Mouse (Mus musculus) CH12.LX (cell line): ENCODE results near the gene Gemin8. TPM values are rescaled to one million over a fixed set of nuclear protein-coding genes. Genes with fewer than 3 reads are reported as not detected.

Experiments
- DNase-seq: peaks from one replicate; pipeline ENCODE4 v3.0.0-alpha.2; 2013; ENCODE audit errors: extremely low read depth
- H3K27ac ChIP-seq: 2 replicates; pipeline ENCODE4 v1.5.1; 2012; ENCODE audit warnings: low read depth, mild to moderate bottlenecking, control low read depth, moderate library complexity; ENCODE audit not compliant: insufficient read depth
- H3K27me3 ChIP-seq: replicated peaks from 2 replicates; pipeline ENCODE3; 2012; ENCODE audit warnings: inconsistent platforms
- H3K36me3 ChIP-seq, 2 experiments: replicated peaks in 1 of 2; 2 replicates each; pipeline versions ENCODE3 to v1.6.1; 2012; ENCODE audit warnings: inconsistent platforms in 1 of 2, low read length in 1 of 2, mild to moderate bottlenecking in 1 of 2, mixed read lengths in 1 of 2, moderate library complexity in 1 of 2; ENCODE audit not compliant: control insufficient read depth in 1 of 2, insufficient read depth in 1 of 2
- H3K4me1 ChIP-seq, 2 experiments: 2 replicates each; pipeline ENCODE4 v1.6.1; 2012; ENCODE audit warnings: inconsistent platforms in 1 of 2, moderate library complexity in 1 of 2; ENCODE audit not compliant: insufficient read depth in 2 of 2, control insufficient read depth in 1 of 2
- H3K4me2 ChIP-seq: 2 replicates; pipeline ENCODE4 v1.6.1; 2012; ENCODE audit warnings: low read depth, mild to moderate bottlenecking, control low read depth; ENCODE audit not compliant: poor library complexity, insufficient read depth, severe bottlenecking
- H3K4me3 ChIP-seq, 3 experiments: fragments of 150-350 bp in 1 of 3; sonication (generic) in 1 of 3; replicated peaks in 1 of 3; 2 replicates each; pipeline versions ENCODE3 to v1.5.1; 2011 to 2012; ENCODE audit warnings: low read depth in 2 of 3, low read length in 2 of 3, mild to moderate bottlenecking in 2 of 3, moderate library complexity in 2 of 3, control low read depth in 1 of 3, improper control_type of control experiment in 1 of 3, inconsistent platforms in 1 of 3, mixed read lengths in 1 of 3; ENCODE audit not compliant: poor library complexity in 1 of 3
- H3K79me2 ChIP-seq: replicated peaks from 2 replicates; pipeline ENCODE4 v1.6.1; 2012; ENCODE audit warnings: mild to moderate bottlenecking, moderate library complexity; ENCODE audit not compliant: control insufficient read depth, poor library complexity, insufficient read depth, severe bottlenecking; ENCODE audit errors: extremely low read depth
- H3K9ac ChIP-seq: 2 replicates; pipeline ENCODE4 v1.6.1; 2012; ENCODE audit warnings: low read depth, mild to moderate bottlenecking, control low read depth, moderate library complexity; ENCODE audit not compliant: insufficient read depth
- H3K9me3 ChIP-seq: replicated peaks from 2 replicates; pipeline ENCODE3; 2012; ENCODE audit warnings: low read length, inconsistent platforms, mixed read lengths
- CHD1 ChIP-seq: IDR thresholded peaks from 2 replicates; pipeline ENCODE4 v1.6.1; 2012; ENCODE audit warnings: low read depth, low read length, improper control_type of control experiment, inconsistent platforms
- CHD2 ChIP-seq: IDR thresholded peaks from 2 replicates; pipeline ENCODE4 v1.6.1; 2011; ENCODE audit warnings: low read length, improper control_type of control experiment
- CTCF ChIP-seq, 2 experiments: IDR thresholded peaks in 1 of 2; conservative IDR thresholded peaks in 1 of 2; 2 replicates each; pipeline ENCODE4 v1.5.1; 2011 to 2012; ENCODE audit warnings: low read depth in 2 of 2, low read length in 2 of 2, improper control_type of control experiment in 1 of 2, inconsistent platforms in 1 of 2, mild to moderate bottlenecking in 1 of 2, moderate library complexity in 1 of 2
- ELF1 ChIP-seq: IDR thresholded peaks from 2 replicates; pipeline ENCODE4 v1.6.1; 2014; ENCODE audit warnings: low read depth, mild to moderate bottlenecking, inconsistent platforms, low read length, improper control_type of control experiment
- ETS1 ChIP-seq: conservative IDR thresholded peaks from 2 replicates; pipeline ENCODE4 v1.6.1; 2012; ENCODE audit warnings: low read depth, mild to moderate bottlenecking, inconsistent platforms, low read length, improper control_type of control experiment, moderate library complexity
- HCFC1 ChIP-seq: IDR thresholded peaks from 2 replicates; pipeline ENCODE4 v1.6.1; 2012; ENCODE audit warnings: low read depth, mild to moderate bottlenecking, inconsistent platforms, low read length, improper control_type of control experiment
- JUN ChIP-seq: IDR thresholded peaks from 2 replicates; pipeline ENCODE4 v1.6.1; 2011; ENCODE audit warnings: low read depth, mild to moderate bottlenecking, low read length, improper control_type of control experiment, moderate library complexity; ENCODE audit not compliant: insufficient read depth
- JUND ChIP-seq: conservative IDR thresholded peaks from 2 replicates; pipeline ENCODE4 v1.6.1; 2011; ENCODE audit warnings: low read depth, low read length, improper control_type of control experiment
- KAT2A ChIP-seq: IDR thresholded peaks from 2 replicates; pipeline ENCODE4 v1.6.1; 2012; ENCODE audit warnings: low read length, improper control_type of control experiment, inconsistent platforms; ENCODE audit not compliant: insufficient replicate concordance
- MAFK ChIP-seq: IDR thresholded peaks from 2 replicates; pipeline ENCODE4 v1.6.1; 2011; ENCODE audit warnings: low read length, improper control_type of control experiment; ENCODE audit not compliant: insufficient replicate concordance
- MXI1 ChIP-seq: IDR thresholded peaks from 2 replicates; pipeline ENCODE4 v1.6.1; 2011; ENCODE audit warnings: mild to moderate bottlenecking, low read depth, low read length, improper control_type of control experiment
- MYC ChIP-seq: IDR thresholded peaks from 2 replicates; pipeline ENCODE4 v1.6.1; 2011; ENCODE audit warnings: low read depth, mild to moderate bottlenecking, improper control_type of control experiment, low read length
- NRF1 ChIP-seq: IDR thresholded peaks from 2 replicates; pipeline ENCODE4 v1.6.1; 2014; ENCODE audit warnings: low read depth, mild to moderate bottlenecking, inconsistent platforms, low read length, improper control_type of control experiment, moderate library complexity
- PAX5 ChIP-seq: IDR thresholded peaks from 2 replicates; pipeline ENCODE4 v1.6.1; 2012; ENCODE audit warnings: low read length, inconsistent platforms, mixed read lengths
- POLR2AphosphoS2 ChIP-seq: IDR thresholded peaks from 2 replicates; pipeline ENCODE4 v1.6.1; 2011; ENCODE audit warnings: low read depth, low read length, improper control_type of control experiment
- RAD21 ChIP-seq: IDR thresholded peaks from 2 replicates; pipeline ENCODE4 v1.6.1; 2011; ENCODE audit warnings: low read depth, mild to moderate bottlenecking, low read length, improper control_type of control experiment, moderate library complexity
- RCOR1 ChIP-seq: conservative IDR thresholded peaks from 2 replicates; pipeline ENCODE4 v1.6.1; 2012; ENCODE audit warnings: low read depth, mild to moderate bottlenecking, inconsistent platforms, low read length, improper control_type of control experiment
- SMC3 ChIP-seq: IDR thresholded peaks from 2 replicates; pipeline ENCODE4 v1.6.1; 2011; ENCODE audit warnings: low read depth, low read length, improper control_type of control experiment
- TBP ChIP-seq: conservative IDR thresholded peaks from 2 replicates; pipeline ENCODE4 v1.6.1; 2011; ENCODE audit warnings: low read depth, low read length, improper control_type of control experiment
- UBTF ChIP-seq: IDR thresholded peaks from 2 replicates; pipeline ENCODE4 v1.6.1; 2012; ENCODE audit warnings: low read depth, mild to moderate bottlenecking, inconsistent platforms, low read length, improper control_type of control experiment, moderate library complexity
- ZC3H11A ChIP-seq: IDR thresholded peaks from 2 replicates; pipeline ENCODE4 v1.6.1; 2012; ENCODE audit warnings: low read depth, mild to moderate bottlenecking, inconsistent platforms, low read length, improper control_type of control experiment
- ZKSCAN1 ChIP-seq: IDR thresholded peaks from 2 replicates; pipeline ENCODE4 v1.6.1; 2012; ENCODE audit warnings: low read depth, inconsistent platforms, low read length, improper control_type of control experiment, borderline replicate concordance
- ZNF384 ChIP-seq: IDR thresholded peaks from 2 replicates; pipeline ENCODE4 v1.6.1; 2012; ENCODE audit warnings: low read depth, low read length, improper control_type of control experiment, inconsistent platforms
- dilution Hi-C: fragments of 300-500 bp; cut with MboI; formaldehyde crosslinking; loops from 2 replicates; pipeline ENCODE4 v1.14.3; 2020; ENCODE audit warnings: low sequenced_read_pairs; ENCODE audit not compliant: extremely low pct_unique_long_range_greater_than_20kb, extremely low pct_ligation_motif_present
- in situ Hi-C: fragments of 300-500 bp; cut with MboI; formaldehyde crosslinking; loops from 3 replicates; pipeline ENCODE4 v1.14.3; 2019; ENCODE audit warnings: low sequenced_read_pairs, low pct_ligation_motif_present, low pct_unique_long_range_greater_than_20kb, mixed read lengths
- polyA plus RNA-seq: library from polyadenylated mRNA; unstranded; fragments of >175 nt; gene quantifications from 2 replicates; pipeline ENCODE4 v1.2.1, GENCODE M21; 2012; ENCODE audit warnings: low read depth; ENCODE audit not compliant: insufficient read length
- total RNA-seq, 2 experiments: library from RNA; depleted of rRNA; stranded (reverse); fragments of 300-350 nt in 1 of 2; fragments of >200 nt in 1 of 2; gene quantifications; 2 replicates each; pipeline ENCODE4 v1.2.3; 2012 to 2014

Gene Gemin8
- total and polyA plus RNA-seq, 3 experiments: 10.7 to 20.1 (median 13.0) TPM

GRCm38 (mm10) chrX:166198266-166198665 lies 28.0 kb downstream of the Gemin8 start:
- in situ Hi-C loops: loop anchor here (25.0 kb wide), 1 partner anchor 1039 kb away; no protein-coding TSS in a partner anchor
- no peak overlapping the region for H3K9ac ChIP-seq

GRCm38 (mm10) chrX:166199812-166200211 lies 29.6 kb downstream of the Gemin8 start:
- Histone ChIP-seq H3K36me3 (no peaks in the 10 kb centered on the region), H3K4me3 (no peak overlapping the region), H3K27ac (no peak overlapping the region), H3K79me2 (no peaks in the 10 kb centered on the region), H3K9me3 (no peaks in the 10 kb centered on the region), H3K4me1 (peaks cover 0 to under 1% of the 10 kb centered on the region in 2 experiments; a peak in 1 of 4 replicates), H3K4me2 (no peak overlapping the region), H3K9ac (no peak overlapping the region), H3K27me3 (no peaks in the 10 kb centered on the region)
- in situ Hi-C loops: loop anchor here (25.0 kb wide), 1 partner anchor 1037 kb away; no protein-coding TSS in a partner anchor
- no peak for DNase-seq
- dilution Hi-C loops: no loop called here
- no peak for TF ChIP-seq CTCF (conservative IDR thresholded peaks at IDR 0.05 in 1 of 2, IDR thresholded peaks at IDR 0.05 in 1 of 2; ENCODE audit: low read depth in 2 of 2, low read length in 2 of 2)
- TF ChIP-seq ZNF384: no peak
- TF ChIP-seq ELF1: no peak
- TF ChIP-seq JUN: no peak
- no peak for TF ChIP-seq SMC3
- TF ChIP-seq PAX5: no peak
- no peak for TF ChIP-seq MXI1
- TF ChIP-seq RCOR1: no peak
- TF ChIP-seq POLR2AphosphoS2: no peak
- TF ChIP-seq CHD1: no peak
- TF ChIP-seq CHD2: no peak

More at GRCm38 (mm10) chrX:166198266-166198665, 28.0 kb downstream of the Gemin8 start:
- H3K4me2 ChIP-seq: no peak overlapping the region
- no peaks in the 10 kb centered on the region for H3K9me3 ChIP-seq
- no peak overlapping the region for H3K4me3 ChIP-seq
- no peaks in the 10 kb centered on the region for H3K79me2 ChIP-seq
- TF ChIP-seq ELF1: no peak
- TF ChIP-seq CHD1: no peak
- no peaks in the 10 kb centered on the region for H3K27me3 ChIP-seq
- H3K36me3 ChIP-seq: no peaks in the 10 kb centered on the region
- H3K4me1 ChIP-seq: no peaks in the 10 kb centered on the region
- DNase-seq: no peak
- dilution Hi-C loops: no loop called here
- no peak overlapping the region for H3K27ac ChIP-seq

DNA sequence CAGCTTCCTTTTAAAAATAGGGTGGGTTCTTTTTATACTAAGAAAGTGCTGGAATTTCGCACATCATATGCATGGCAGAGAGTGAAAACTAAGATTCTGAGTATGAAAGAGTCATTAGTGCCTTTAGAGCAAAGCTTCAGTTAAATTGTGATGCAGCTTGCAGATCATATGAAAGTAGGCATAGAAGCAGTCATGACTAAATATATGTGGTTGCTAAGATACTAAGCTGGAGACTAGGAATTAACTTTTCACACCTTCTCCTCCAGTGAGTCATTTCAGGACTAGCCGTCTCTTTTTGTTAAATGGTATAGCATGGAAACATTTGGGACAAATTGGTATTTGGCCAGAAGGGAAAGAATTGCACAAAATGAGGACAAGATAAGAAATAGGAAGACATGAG lies 44.3 kb downstream of the Gemin8 start:
- Histone ChIP-seq H3K4me1 (no peaks in the 10 kb centered on the region), H3K27me3 (no peaks in the 10 kb centered on the region), H3K9me3 (no peaks in the 10 kb centered on the region), H3K27ac (no peak overlapping the region), H3K79me2 (no peaks in the 10 kb centered on the region), H3K36me3 (no peaks in the 10 kb centered on the region), H3K4me3 (no peak overlapping the region), H3K9ac (no peak overlapping the region), H3K4me2 (no peak overlapping the region)
- no peak for TF ChIP-seq HCFC1
- TF ChIP-seq RAD21: no peak
- TF ChIP-seq KAT2A: no peak
- no peak for TF ChIP-seq ZKSCAN1
- no peak for TF ChIP-seq ZC3H11A
- TF ChIP-seq PAX5: no peak
- no peak for TF ChIP-seq JUND
- TF ChIP-seq NRF1: no peak
- no peak for TF ChIP-seq MYC
- no peak for TF ChIP-seq ETS1
- no peak for TF ChIP-seq MAFK
- no peak for TF ChIP-seq UBTF
- TF ChIP-seq TBP: no peak
- DNase-seq: no peak
- dilution Hi-C loops (no loop called here), in situ Hi-C loops (no loop called here)
